Mouse (Mus musculus): ENCODE measurements around the gene Maats1. TPM values are rescaled to one million over a fixed set of nuclear protein-coding genes. Genes with fewer than 3 reads are reported as not detected.

Maats1 gene
- polyA plus RNA-seq, 1 experiment from 2014 or later, result 0.10 TPM

GRCm38 (mm10) chr16:38370633-38371374 lies 28.9 kb upstream of the Maats1 start:
- Histone ChIP-seq H3K4me1 (replicated peaks) (peaks cover 70% of the 10 kb centered on the region), H3K27me3 (no peaks in the 10 kb centered on the region), H3K9me3 (replicated peaks) (no peaks in the 10 kb centered on the region), H3K27ac (peak overlapping the region; percentile 31), H3K9ac (no peak overlapping the region), H3K4me3 (no peak overlapping the region), H3K4me2 (peak overlapping the region; percentile 6; the same call in 1 of the 2 replicates), H3K36me3 (peaks cover 27% of the 10 kb centered on the region)
- WGBS, result 60% methylated on average over 8 of the region's 8 CpGs
- no peak for ATAC-seq (replicated peaks; ENCODE audit: insufficient number of reproducible peaks, insufficient read depth, low FRiP score, low read depth)

DNA sequence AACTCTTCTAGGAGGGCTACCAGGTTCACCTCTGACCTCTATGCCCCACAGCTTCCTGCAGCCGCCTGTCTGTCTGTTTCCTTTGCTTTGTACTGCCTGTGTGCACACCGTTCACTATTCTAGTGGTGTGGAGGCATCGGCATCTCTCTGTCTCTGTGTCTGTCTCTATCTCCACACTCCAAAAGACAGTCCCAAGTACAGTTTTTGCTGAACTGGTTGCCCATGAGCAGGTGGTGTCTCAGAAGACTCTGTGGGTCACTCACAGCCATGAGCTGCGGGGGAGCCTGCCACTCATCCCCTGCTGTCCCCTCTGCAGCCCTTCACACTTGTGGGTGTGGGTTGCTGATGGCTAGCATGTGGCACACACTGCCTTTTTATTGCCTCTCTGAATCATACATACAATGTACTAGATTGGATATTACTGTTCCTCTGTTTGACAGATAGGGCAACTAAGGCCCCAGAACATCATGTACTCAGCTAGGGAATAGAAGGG lies 28.1 kb upstream of the Maats1 start:
- peak overlapping the region; percentile 59 for H3K4me2 ChIP-seq
- peak overlapping the region; percentile 8; the same call in 1 of the 2 replicates for H3K27ac ChIP-seq
- peaks cover 26% of the 10 kb centered on the region for H3K36me3 ChIP-seq
- ATAC-seq (replicated peaks; ENCODE audit: insufficient number of reproducible peaks, insufficient read depth, low FRiP score, low read depth), result no peak
- H3K27me3 ChIP-seq, result no peaks in the 10 kb centered on the region
- H3K9ac ChIP-seq, result no peak overlapping the region; the same call in 1 of the 2 replicates
- WGBS, result 71% methylated on average over 4 of the region's 4 CpGs
- no peaks in the 10 kb centered on the region for H3K9me3 ChIP-seq (replicated peaks)
- peaks cover 62% of the 10 kb centered on the region for H3K4me1 ChIP-seq (replicated peaks)
- H3K4me3 ChIP-seq, result no peak overlapping the region

GRCm38 (mm10) chr16:38369431-38369830 lies 27.5 kb upstream of the Maats1 start:
- H3K4me3 ChIP-seq, result peak overlapping the region; percentile 31
- H3K4me2 ChIP-seq, result peak overlapping the region; percentile 59
- 0 out of 2 replicates have a peak overlapping the region, but pooled peaks have one; percentile 8 for H3K27ac ChIP-seq
- WGBS, result 78% methylated on average over 8 of the region's 8 CpGs
- H3K4me1 ChIP-seq (replicated peaks), result peaks cover 56% of the 10 kb centered on the region
- no peak overlapping the region; the same call in 1 of the 2 replicates for H3K9ac ChIP-seq
- H3K36me3 ChIP-seq, result peaks cover 24% of the 10 kb centered on the region
- no peak for ATAC-seq (replicated peaks; ENCODE audit: insufficient number of reproducible peaks, insufficient read depth, low FRiP score, low read depth)
- H3K27me3 ChIP-seq, result no peaks in the 10 kb centered on the region
- H3K9me3 ChIP-seq (replicated peaks), result no peaks in the 10 kb centered on the region

- H3K27ac ChIP-seq, result no peak overlapping the region
Observed at GRCm38 (mm10) chr16:38369000-38369399, 27.1 kb upstream of the Maats1 start.

GRCm38 (mm10) chr16:38368336-38368735 lies 26.4 kb upstream of the Maats1 start:
- WGBS, result 23% methylated on average over 10 of the region's 10 CpGs
- H3K4me3 ChIP-seq, result peak overlapping the region; percentile 31
- H3K4me1 ChIP-seq (replicated peaks), result peaks cover 45% of the 10 kb centered on the region
- no peaks in the 10 kb centered on the region for H3K9me3 ChIP-seq (replicated peaks)
- no peak for ATAC-seq (replicated peaks; ENCODE audit: insufficient number of reproducible peaks, insufficient read depth, low FRiP score, low read depth)
- H3K27me3 ChIP-seq, result no peaks in the 10 kb centered on the region
- H3K27ac ChIP-seq, result peak overlapping the region; percentile 55; the same call in 1 of the 2 replicates
- H3K36me3 ChIP-seq, result peaks cover 17% of the 10 kb centered on the region
- peak overlapping the region; percentile 59 for H3K4me2 ChIP-seq
- peak overlapping the region; percentile 43; the same call in 1 of the 2 replicates for H3K9ac ChIP-seq

More at GRCm38 (mm10) chr16:38369000-38369399, 27.1 kb upstream of the Maats1 start:
- H3K4me3 ChIP-seq, result peak overlapping the region; percentile 31
- peaks cover 52% of the 10 kb centered on the region for H3K4me1 ChIP-seq (replicated peaks)
- no peak overlapping the region for H3K9ac ChIP-seq
- WGBS, result 75% methylated on average over 7 of the region's 7 CpGs
- no peaks in the 10 kb centered on the region for H3K9me3 ChIP-seq (replicated peaks)
- ATAC-seq (replicated peaks; ENCODE audit: insufficient number of reproducible peaks, insufficient read depth, low FRiP score, low read depth), result no peak
- no peaks in the 10 kb centered on the region for H3K27me3 ChIP-seq
- H3K4me2 ChIP-seq, result peak overlapping the region; percentile 59
- peaks cover 20% of the 10 kb centered on the region for H3K36me3 ChIP-seq

- Histone ChIP-seq H3K27ac (peak overlapping the region; percentile 98), H3K4me2 (peak overlapping the region; percentile 60)
- ATAC-seq (replicated peaks; ENCODE audit: insufficient number of reproducible peaks, insufficient read depth, low FRiP score, low read depth), result no peak
Observed at GRCm38 (mm10) chr16:38366231-38366630, 24.3 kb upstream of the Maats1 start.

GRCm38 (mm10) chr16:38365390-38365789 lies 23.4 kb upstream of the Maats1 start:
- peaks cover 42% of the 10 kb centered on the region for H3K4me1 ChIP-seq (replicated peaks)
- no peaks in the 10 kb centered on the region for H3K27me3 ChIP-seq
- H3K9me3 ChIP-seq (replicated peaks), result no peaks in the 10 kb centered on the region
- H3K27ac ChIP-seq, result peak overlapping the region; percentile 98
- peak overlapping the region; percentile 77 for H3K9ac ChIP-seq
- peak overlapping the region; percentile 65 for H3K4me3 ChIP-seq
- 49% methylated on average over 10 of the region's 10 CpGs for WGBS
- ATAC-seq (replicated peaks; ENCODE audit: insufficient number of reproducible peaks, insufficient read depth, low FRiP score, low read depth), result no peak
- peak overlapping the region; percentile 60 for H3K4me2 ChIP-seq
- peaks cover 9% of the 10 kb centered on the region for H3K36me3 ChIP-seq

More at GRCm38 (mm10) chr16:38366231-38366630, 24.3 kb upstream of the Maats1 start:
- WGBS, result 39% methylated on average over 4 of the region's 4 CpGs
- Histone ChIP-seq H3K27me3 (no peaks in the 10 kb centered on the region), H3K4me1 (replicated peaks) (peaks cover 42% of the 10 kb centered on the region), H3K9ac (peak overlapping the region; percentile 77), H3K4me3 (peak overlapping the region; percentile 65), H3K36me3 (peaks cover 9% of the 10 kb centered on the region), H3K9me3 (replicated peaks) (no peaks in the 10 kb centered on the region)

DNA sequence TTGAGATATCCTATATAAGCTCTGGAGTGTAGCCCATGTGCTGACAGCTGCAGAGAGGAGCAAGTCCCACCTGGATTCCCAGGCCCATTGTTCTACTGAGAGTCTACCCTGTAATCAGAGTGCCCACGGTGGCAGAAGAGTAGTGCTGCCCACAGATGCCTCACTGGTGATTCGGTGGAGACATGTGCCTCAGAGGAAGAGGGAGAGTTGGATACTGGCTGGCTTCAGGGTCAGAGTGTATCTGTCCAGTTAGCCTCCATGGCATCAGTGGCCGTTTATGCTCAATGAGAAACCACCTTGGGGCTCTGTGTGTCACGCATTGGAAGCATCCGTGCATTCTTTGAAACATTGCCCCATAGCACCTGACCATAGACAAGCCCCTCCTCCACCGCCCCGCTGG lies 21.7 kb upstream of the Maats1 start:
- Histone ChIP-seq H3K36me3 (peaks cover 4% of the 10 kb centered on the region; the same call in 1 of the 2 replicates), H3K27ac (peak overlapping the region; percentile 98), H3K4me1 (replicated peaks) (peaks cover 36% of the 10 kb centered on the region), H3K9ac (peak overlapping the region; percentile 77), H3K27me3 (no peaks in the 10 kb centered on the region), H3K9me3 (replicated peaks) (no peaks in the 10 kb centered on the region), H3K4me3 (peak overlapping the region; percentile 65), H3K4me2 (peak overlapping the region; percentile 60)
- 23% methylated on average over 7 of the region's 7 CpGs for WGBS
- no peak for ATAC-seq (replicated peaks; ENCODE audit: insufficient number of reproducible peaks, insufficient read depth, low FRiP score, low read depth)

- peak overlapping the region; percentile 77 for H3K9ac ChIP-seq
Observed at GRCm38 (mm10) chr16:38363256-38363595, 21.3 kb upstream of the Maats1 start.

DNA sequence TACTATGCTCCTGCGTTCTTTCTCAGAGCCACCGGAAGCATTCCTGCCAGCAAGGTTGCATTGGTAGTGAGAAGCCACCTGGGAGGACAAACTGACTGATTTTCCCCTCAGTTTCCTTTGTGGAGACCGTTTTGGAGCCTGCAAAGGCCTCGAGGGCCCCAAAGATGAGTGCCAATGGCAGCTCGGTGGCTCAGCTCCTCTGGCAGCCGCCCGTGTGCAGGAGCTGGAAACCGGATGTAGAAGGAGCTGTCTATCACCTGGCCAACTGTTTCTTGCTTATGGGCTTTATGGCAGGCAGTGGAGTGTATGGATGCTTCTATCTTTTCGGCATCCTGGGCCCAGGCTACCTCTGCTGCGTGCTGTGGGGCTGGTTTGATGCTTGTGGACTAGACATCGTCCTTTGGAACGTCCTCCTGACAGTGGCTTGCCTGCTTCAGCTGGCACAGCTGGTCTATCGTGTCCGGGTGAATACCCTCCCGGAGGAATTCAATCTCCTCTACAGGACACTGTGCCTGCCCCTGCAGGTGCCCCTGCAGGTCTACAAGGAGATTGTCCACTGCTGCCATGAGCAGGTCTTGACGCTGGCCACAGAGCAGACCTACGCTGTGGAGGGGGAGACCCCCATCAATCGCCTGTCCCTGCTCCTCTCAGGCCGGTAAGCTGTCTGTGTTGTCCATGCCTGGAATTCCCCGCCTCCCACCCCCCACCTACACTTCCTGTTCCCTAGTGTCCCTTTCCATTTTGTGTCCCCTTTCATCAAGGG lies 20.7 kb upstream of the Maats1 start:
- ATAC-seq (replicated peaks; ENCODE audit: insufficient number of reproducible peaks, insufficient read depth, low FRiP score, low read depth), result 0 out of 2 replicates have a peak, but pooled peaks have one; percentile 10
- Histone ChIP-seq H3K9me3 (replicated peaks) (no peaks in the 10 kb centered on the region), H3K4me1 (replicated peaks) (peaks cover 31% of the 10 kb centered on the region), H3K27me3 (no peaks in the 10 kb centered on the region), H3K27ac (peak overlapping the region; percentile 98), H3K36me3 (no peaks in the 10 kb centered on the region), H3K4me2 (peak overlapping the region; percentile 60), H3K4me3 (peak overlapping the region; percentile 65), H3K9ac (peak overlapping the region; percentile 77)
- 22% methylated on average over 20 of the region's 20 CpGs for WGBS

More at GRCm38 (mm10) chr16:38363256-38363595, 21.3 kb upstream of the Maats1 start:
- ATAC-seq (replicated peaks; ENCODE audit: insufficient number of reproducible peaks, insufficient read depth, low FRiP score, low read depth), result no peak
- peak overlapping the region; percentile 65 for H3K4me3 ChIP-seq
- H3K27me3 ChIP-seq, result no peaks in the 10 kb centered on the region
- 14% methylated on average over 3 of the region's 3 CpGs for WGBS
- H3K36me3 ChIP-seq, result no peaks in the 10 kb centered on the region
- peaks cover 32% of the 10 kb centered on the region for H3K4me1 ChIP-seq (replicated peaks)
- peak overlapping the region; percentile 60 for H3K4me2 ChIP-seq
- H3K9me3 ChIP-seq (replicated peaks), result no peaks in the 10 kb centered on the region
- peak overlapping the region; percentile 98 for H3K27ac ChIP-seq

DNA sequence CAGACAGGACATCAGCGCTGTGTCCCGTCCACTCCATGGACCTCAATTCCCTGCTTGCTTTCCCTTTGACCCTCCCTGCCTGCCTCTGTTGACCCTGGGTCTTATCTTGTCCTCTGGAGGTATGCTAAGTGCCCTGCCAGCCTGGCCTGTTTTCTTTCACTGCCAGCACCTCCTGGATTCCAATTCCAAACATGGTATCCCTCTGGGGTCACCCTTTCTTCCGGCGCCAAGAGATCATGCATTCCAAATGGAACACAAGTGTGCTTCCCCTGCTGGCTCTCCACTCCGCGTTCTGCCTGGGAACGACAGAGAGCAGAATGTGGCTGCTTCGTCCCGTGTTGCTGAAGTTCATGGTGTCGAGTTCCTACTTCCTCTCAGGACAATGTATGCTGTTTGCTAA lies 20.0 kb upstream of the Maats1 start, which contains the start of gene Popdc2:
Gene Popdc2 (plus strand): TSS at position 277 of the 400 bp plus-strand sequence.
- peak within 1 kb of the TSS; percentile 65 for H3K4me3 ChIP-seq
- 0 out of 2 replicates have a peak, but pooled peaks cover 1% of the 10 kb centered on the region for H3K36me3 ChIP-seq
- peak within 1 kb of the TSS; percentile 60 for H3K4me2 ChIP-seq
- H3K27me3 ChIP-seq, result no peaks in the 10 kb centered on the region
- ATAC-seq (replicated peaks; ENCODE audit: insufficient number of reproducible peaks, insufficient read depth, low FRiP score, low read depth), result peak; percentile 90
- H3K9ac ChIP-seq, result peak within 1 kb of the TSS; percentile 77
- no peaks in the 10 kb centered on the region for H3K9me3 ChIP-seq (replicated peaks)
- 16% methylated on average over 10 of the region's 10 CpGs for WGBS
- H3K4me1 ChIP-seq (replicated peaks), result peaks cover 31% of the 10 kb centered on the region
- peak within 1 kb of the TSS; percentile 98 for H3K27ac ChIP-seq
